Mouse (Mus musculus) MEL (cell line): ENCODE results near the gene Lad1. TPM values are rescaled to one million over a fixed set of nuclear protein-coding genes. Genes with fewer than 3 reads are reported as not detected.

Experiments used
- DNase-seq: peaks from one replicate; pipeline ENCODE4 v3.0.0; 2011; ENCODE audit warnings: low read depth, low spot score
- H3K27ac ChIP-seq: 2 replicates; pipeline ENCODE4 v1.5.1; 2012; ENCODE audit warnings: low read depth, mild to moderate bottlenecking, control low read depth, low read length, moderate library complexity; ENCODE audit not compliant: control insufficient read depth
- H3K27me3 ChIP-seq, 2 experiments: fragments of 150-350 bp in 1 of 2; sonication (generic) in 1 of 2; 2 replicates each; pipeline ENCODE4 v1.6.1; 2012; ENCODE audit warnings: low read length in 2 of 2, mild to moderate bottlenecking in 2 of 2, improper control_type of control experiment in 1 of 2, moderate library complexity in 1 of 2; ENCODE audit not compliant: insufficient read depth in 2 of 2, control insufficient read depth in 1 of 2
- H3K36me3 ChIP-seq, 2 experiments: 2 replicates each; pipeline ENCODE4 v1.6.1; 2012 to 2014; ENCODE audit warnings: low read length in 2 of 2, improper control_type of control experiment in 1 of 2, inconsistent platforms in 1 of 2, mild to moderate bottlenecking in 1 of 2; ENCODE audit not compliant: insufficient read depth in 2 of 2, control insufficient read depth in 1 of 2
- H3K4me1 ChIP-seq, 2 experiments: fragments of 150-350 bp in 1 of 2; sonication (generic) in 1 of 2; 2 replicates each; pipeline ENCODE4 v1.6.1; 2012; ENCODE audit warnings: low read length in 2 of 2, improper control_type of control experiment in 1 of 2, mild to moderate bottlenecking in 1 of 2; ENCODE audit not compliant: insufficient read depth in 2 of 2, control insufficient read depth in 1 of 2
- H3K4me3 ChIP-seq, 2 experiments: fragments of 150-350 bp in 1 of 2; sonication (generic) in 1 of 2; 2 replicates each; pipeline ENCODE4 v1.5.1; 2012; ENCODE audit warnings: low read depth in 2 of 2, low read length in 2 of 2, mild to moderate bottlenecking in 2 of 2, moderate library complexity in 2 of 2, control low read depth in 1 of 2, improper control_type of control experiment in 1 of 2; ENCODE audit not compliant: control insufficient read depth in 1 of 2, insufficient read depth in 1 of 2
- H3K79me2 ChIP-seq: 2 replicates; pipeline ENCODE4 v1.6.1; 2012; ENCODE audit warnings: mild to moderate bottlenecking, low read length, moderate library complexity; ENCODE audit not compliant: control insufficient read depth, poor library complexity, insufficient read depth
- H3K9ac ChIP-seq: 2 replicates; pipeline ENCODE4 v1.6.1; 2012; ENCODE audit warnings: low read depth, mild to moderate bottlenecking, control low read depth, low read length, moderate library complexity; ENCODE audit not compliant: control insufficient read depth, poor library complexity, severe bottlenecking
- H3K9me3 ChIP-seq: fragments of 150-350 bp; sonication (generic); replicated peaks from 2 replicates; pipeline ENCODE4 v1.6.1; 2012; ENCODE audit warnings: mild to moderate bottlenecking, low read length, improper control_type of control experiment, moderate library complexity; ENCODE audit not compliant: insufficient read depth
- CHD1 ChIP-seq: IDR thresholded peaks from 2 replicates; pipeline ENCODE4 v1.6.1; 2012; ENCODE audit warnings: low read depth, mild to moderate bottlenecking, inconsistent platforms, low read length, improper control_type of control experiment
- CHD2 ChIP-seq: IDR thresholded peaks from 2 replicates; pipeline ENCODE4 v1.6.1; 2011; ENCODE audit warnings: low read length, improper control_type of control experiment
- E2F4 ChIP-seq: IDR thresholded peaks from 2 replicates; pipeline ENCODE4 v1.6.1; 2011; ENCODE audit warnings: low read depth, low read length, improper control_type of control experiment, borderline replicate concordance
- EP300 ChIP-seq, 2 experiments: IDR thresholded peaks; 2 replicates each; pipeline ENCODE4 v1.6.1; 2011; ENCODE audit warnings: improper control_type of control experiment in 2 of 2, low read length in 2 of 2, low read depth in 1 of 2, mild to moderate bottlenecking in 1 of 2
- ETS1 ChIP-seq: IDR thresholded peaks from 2 replicates; pipeline ENCODE4 v1.6.1; 2012; ENCODE audit warnings: low read depth, mild to moderate bottlenecking, inconsistent platforms, low read length, improper control_type of control experiment, moderate library complexity
- GATA1 ChIP-seq: IDR thresholded peaks from 2 replicates; pipeline ENCODE4 v1.6.1; 2011; ENCODE audit warnings: low read depth, low read length, improper control_type of control experiment
- JUND ChIP-seq: IDR thresholded peaks from 2 replicates; pipeline ENCODE4 v1.6.1; 2011; ENCODE audit warnings: low read depth, mild to moderate bottlenecking, improper control_type of control experiment, low read length
- KAT2A ChIP-seq: conservative IDR thresholded peaks from 2 replicates; pipeline ENCODE4 v1.6.1; 2012; ENCODE audit warnings: low read depth, low read length, improper control_type of control experiment, inconsistent platforms
- MAFK ChIP-seq: IDR thresholded peaks from 2 replicates; pipeline ENCODE4 v1.6.1; 2011; ENCODE audit warnings: low read depth, mild to moderate bottlenecking, low read length, improper control_type of control experiment, borderline replicate concordance
- MAX ChIP-seq: IDR thresholded peaks from 2 replicates; pipeline ENCODE4 v1.6.1; 2011; ENCODE audit warnings: low read length, improper control_type of control experiment
- MAZ ChIP-seq: IDR thresholded peaks from 2 replicates; pipeline ENCODE4 v1.6.1; 2012; ENCODE audit warnings: low read depth, mild to moderate bottlenecking, inconsistent platforms, low read length, improper control_type of control experiment
- MEF2A ChIP-seq: IDR thresholded peaks from 2 replicates; pipeline ENCODE4 v1.6.1; 2014; ENCODE audit warnings: low read depth, mild to moderate bottlenecking, inconsistent platforms, low read length, improper control_type of control experiment; ENCODE audit not compliant: poor library complexity, insufficient replicate concordance, severe bottlenecking; ENCODE audit errors: extremely low read depth
- MYB ChIP-seq: IDR thresholded peaks from 2 replicates; pipeline ENCODE4 v1.6.1; 2011; ENCODE audit warnings: mild to moderate bottlenecking, low read depth, low read length, improper control_type of control experiment
- MYC ChIP-seq: IDR thresholded peaks from 2 replicates; pipeline ENCODE4 v1.6.1; 2011; ENCODE audit warnings: low read depth, mild to moderate bottlenecking, low read length, improper control_type of control experiment, moderate library complexity
- NELFE ChIP-seq: IDR thresholded peaks from 2 replicates; pipeline ENCODE4 v1.6.1; 2011; ENCODE audit warnings: low read depth, low read length, improper control_type of control experiment
- POLR2A ChIP-seq, 2 experiments: IDR thresholded peaks; 2 replicates each; pipeline ENCODE4 v1.6.1; 2011 to 2012; ENCODE audit warnings: low read length in 2 of 2, mild to moderate bottlenecking in 2 of 2, control low read depth in 1 of 2, improper control_type of control experiment in 1 of 2, low read depth in 1 of 2, moderate library complexity in 1 of 2; ENCODE audit not compliant: control insufficient read depth in 1 of 2, insufficient read depth in 1 of 2, poor library complexity in 1 of 2
- USF1 ChIP-seq: IDR thresholded peaks from 2 replicates; pipeline ENCODE4 v1.6.1; 2014; ENCODE audit warnings: low read depth, mild to moderate bottlenecking, inconsistent platforms, low read length, improper control_type of control experiment, moderate library complexity
- USF2 ChIP-seq, 2 experiments: IDR thresholded peaks; 2 replicates each; pipeline ENCODE4 v1.6.1; 2011 to 2012; ENCODE audit warnings: improper control_type of control experiment in 2 of 2, low read length in 2 of 2, borderline replicate concordance in 1 of 2, inconsistent platforms in 1 of 2, low read depth in 1 of 2, mild to moderate bottlenecking in 1 of 2; ENCODE audit not compliant: insufficient read depth in 1 of 2
- ZKSCAN1 ChIP-seq: IDR thresholded peaks from 2 replicates; pipeline ENCODE4 v1.6.1; 2012; ENCODE audit warnings: low read depth, mild to moderate bottlenecking, inconsistent platforms, low read length, improper control_type of control experiment, moderate library complexity
- ZMIZ1 ChIP-seq: IDR thresholded peaks from 2 replicates; pipeline ENCODE4 v1.6.1; 2012; ENCODE audit warnings: low read depth, mild to moderate bottlenecking, inconsistent platforms, low read length, improper control_type of control experiment, moderate library complexity
- polyA plus RNA-seq, 2 experiments: library from polyadenylated mRNA; stranded (reverse) in 1 of 2; unstranded in 1 of 2; fragments of >175 nt in 1 of 2; fragments of >200 nt in 1 of 2; gene quantifications; 2 replicates each; pipeline versions ENCODE4 v1.2.1 to v1.2.4; 2012; ENCODE audit warnings: low replicate concordance in 2 of 2, low read depth in 1 of 2; ENCODE audit not compliant: insufficient read length in 2 of 2, insufficient read depth in 1 of 2, missing spikeins in 1 of 2
- total RNA-seq: library from RNA; depleted of rRNA; stranded (reverse); fragments of 300-350 nt; gene quantifications from 2 replicates; pipeline ENCODE4 v1.2.3, GENCODE M21; 2012

Gene Lad1
- total and polyA plus RNA-seq, 3 experiments, result not detected

DNA sequence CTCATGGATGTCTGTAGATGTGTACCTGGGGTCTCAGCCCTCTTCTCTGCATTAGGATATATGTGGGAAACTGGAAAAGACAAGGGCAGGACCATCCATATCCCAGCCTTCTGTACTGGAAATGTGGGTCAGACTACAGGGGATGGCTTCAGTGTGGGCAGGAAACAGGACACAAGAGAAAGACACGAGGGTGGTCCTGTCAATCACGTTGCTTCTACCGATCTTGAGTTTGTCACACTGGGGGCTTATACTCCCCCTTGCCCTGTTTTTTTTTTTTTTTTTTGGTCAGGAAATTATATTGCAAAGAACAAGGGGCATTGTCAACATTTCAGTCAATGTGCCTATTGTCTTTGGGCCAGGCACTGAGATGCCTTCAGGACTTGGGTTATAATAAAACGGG lies 20.2 kb downstream of the Lad1 start:
- no peak overlapping the region for H3K27ac ChIP-seq
- DNase-seq, result no peak
- TF ChIP-seq MYB, result no peak
- TF ChIP-seq CHD2, result no peak
- no peak for TF ChIP-seq USF1
- no peak for TF ChIP-seq ZMIZ1
- no peak for TF ChIP-seq E2F4
- no peak for TF ChIP-seq MAX
- TF ChIP-seq MEF2A, result no peak
- TF ChIP-seq KAT2A, result no peak
- TF ChIP-seq USF2 (IDR thresholded peaks at IDR 0.05; ENCODE audit: borderline replicate concordance in 1 of 2, insufficient read depth in 1 of 2, low read depth in 1 of 2, low read length in 2 of 2), result no peak
- TF ChIP-seq GATA1, result no peak
- TF ChIP-seq EP300 (IDR thresholded peaks at IDR 0.05; ENCODE audit: low read depth in 1 of 2, low read length in 2 of 2), result no peak
- no peak for TF ChIP-seq MYC
- TF ChIP-seq ZKSCAN1, result no peak
- no peak for TF ChIP-seq MAZ
- TF ChIP-seq ETS1, result no peak
- no peak for TF ChIP-seq CHD1
- no peak for TF ChIP-seq NELFE
- TF ChIP-seq, all 39 proteins: peak for 0
- H3K4me3 ChIP-seq, result no peak overlapping the region
- no peak overlapping the region for H3K9ac ChIP-seq
- H3K79me2 ChIP-seq, result no peaks in the 10 kb centered on the region
- H3K9me3 ChIP-seq, result no peaks in the 10 kb centered on the region
- no peaks in the 10 kb centered on the region for H3K4me1 ChIP-seq
- H3K27me3 ChIP-seq, result peaks cover 0 to 4% of the 10 kb centered on the region in 2 experiments; a peak in 3 of 4 replicates
- no peaks in the 10 kb centered on the region for H3K36me3 ChIP-seq

DNA sequence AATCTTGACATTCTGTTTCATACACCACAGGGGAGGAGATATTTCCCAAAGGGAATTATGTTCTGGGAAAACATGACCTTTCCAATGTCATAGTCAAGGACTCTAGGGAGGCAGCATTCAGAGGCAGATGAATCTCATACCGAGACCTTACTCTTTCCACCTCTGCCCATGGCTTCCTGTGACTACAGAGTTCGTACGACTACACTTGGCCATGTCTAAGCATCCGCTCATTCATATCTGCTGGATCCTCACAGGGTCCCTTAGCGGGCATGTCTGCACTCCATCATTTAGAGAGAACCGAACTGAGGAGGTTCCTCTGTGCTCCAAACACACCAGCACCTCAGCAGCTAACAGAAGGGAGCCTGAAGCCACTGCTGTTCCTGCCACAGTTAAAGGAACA lies 20.7 kb downstream of the Lad1 start:
- no peaks in the 10 kb centered on the region for H3K4me1 ChIP-seq
- no peaks in the 10 kb centered on the region for H3K79me2 ChIP-seq
- no peaks in the 10 kb centered on the region for H3K36me3 ChIP-seq
- TF ChIP-seq MAFK (no peak), MAX (no peak), ZMIZ1 (no peak), MYC (no peak), POLR2A (IDR thresholded peaks at IDR 0.05; ENCODE audit: control insufficient read depth in 1 of 2, insufficient read depth in 1 of 2, low read depth in 1 of 2, low read length in 2 of 2, poor library complexity in 1 of 2) (no peak), CHD2 (no peak), MYB (no peak), JUND (no peak), GATA1 (no peak), E2F4 (no peak)
- H3K9ac ChIP-seq, result no peak overlapping the region
- H3K27ac ChIP-seq, result no peak overlapping the region
- H3K27me3 ChIP-seq, result peaks cover 0 to 4% of the 10 kb centered on the region in 2 experiments; a peak in 3 of 4 replicates
- H3K4me3 ChIP-seq, result no peak overlapping the region
- H3K9me3 ChIP-seq, result no peaks in the 10 kb centered on the region
- no peak for DNase-seq
